Mouse (Mus musculus) left cerebral cortex, adult 9 months (tissue): ENCODE data around the gene Fhod1.

Experiments used
- DNase-seq, 2 experiments: peaks; one replicate each; pipeline ENCODE4 v3.0.0; 2022; ENCODE audit warnings: low spot score in 2 of 2

Gene Fhod1

GRCm38 (mm10) chr8:105347428-105348221 lies at the start of gene Fhod1:
Gene Fhod1 (minus strand): TSS chr8:105347953.
- DNase-seq: peak; percentile 66 to 87

GRCm38 (mm10) chr8:105393915-105394314 lies 46.2 kb upstream of the Fhod1 start:
- DNase-seq: no peak

DNA sequence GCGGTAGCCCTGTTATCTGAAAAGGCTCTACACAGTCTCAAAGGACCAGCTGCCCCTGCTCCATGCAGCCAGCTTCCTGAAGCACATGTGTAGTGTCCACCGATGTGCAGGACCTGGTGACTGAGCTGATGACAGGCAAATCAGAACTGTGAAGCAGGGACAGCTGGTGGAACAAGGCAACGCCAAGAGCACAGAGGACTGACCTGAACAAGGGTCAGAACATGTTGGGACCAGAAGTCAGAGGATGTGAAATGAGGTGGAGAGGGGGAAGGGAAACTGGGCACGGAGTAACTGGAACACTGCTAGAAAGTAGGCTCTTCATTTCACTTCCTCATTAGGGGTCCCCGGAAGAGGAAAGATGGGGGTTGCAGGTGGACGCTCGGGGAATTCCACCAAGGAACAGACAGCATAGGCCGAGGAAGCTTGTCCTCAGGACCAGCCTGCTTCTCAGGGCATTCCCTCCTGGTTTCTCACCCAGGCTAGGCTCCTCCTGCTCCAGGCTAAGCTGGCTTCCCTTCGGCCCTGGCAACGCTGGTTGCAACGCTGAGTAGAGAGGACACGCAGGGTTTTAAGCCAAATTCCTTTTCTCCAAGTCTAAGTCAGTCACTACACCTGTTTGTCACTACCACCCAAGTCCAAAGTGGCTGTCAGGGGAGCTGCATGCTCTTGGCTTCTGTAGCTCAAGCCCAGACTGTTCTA lies 45.5 kb upstream of the Fhod1 start:
- DNase-seq: no peak

GRCm38 (mm10) chr8:105389096-105389495 lies 41.3 kb upstream of the Fhod1 start:
- no peak for DNase-seq

DNA sequence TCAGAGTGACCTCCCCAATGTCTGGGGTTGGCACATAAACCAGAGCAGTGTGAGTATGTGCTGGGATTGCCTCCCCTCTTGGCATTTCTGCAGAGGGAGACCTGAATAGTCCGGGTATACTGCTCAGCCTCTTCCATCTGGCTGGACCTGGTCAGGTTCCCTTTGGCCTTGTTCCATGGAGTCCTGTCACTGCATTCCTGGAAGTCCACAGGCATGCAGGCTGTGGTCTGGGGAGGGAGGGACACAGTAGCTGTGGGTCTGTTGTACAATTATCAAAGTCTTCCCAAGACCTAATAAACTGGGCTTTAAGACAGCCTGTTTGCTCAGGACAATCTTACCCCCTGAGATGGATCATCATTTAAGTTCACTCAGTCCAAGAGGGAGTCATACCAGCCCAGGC lies 39.4 kb upstream of the Fhod1 start:
- DNase-seq: no peak

GRCm38 (mm10) chr8:105384070-105384469 lies 36.3 kb upstream of the Fhod1 start:
- DNase-seq: no peak

DNA sequence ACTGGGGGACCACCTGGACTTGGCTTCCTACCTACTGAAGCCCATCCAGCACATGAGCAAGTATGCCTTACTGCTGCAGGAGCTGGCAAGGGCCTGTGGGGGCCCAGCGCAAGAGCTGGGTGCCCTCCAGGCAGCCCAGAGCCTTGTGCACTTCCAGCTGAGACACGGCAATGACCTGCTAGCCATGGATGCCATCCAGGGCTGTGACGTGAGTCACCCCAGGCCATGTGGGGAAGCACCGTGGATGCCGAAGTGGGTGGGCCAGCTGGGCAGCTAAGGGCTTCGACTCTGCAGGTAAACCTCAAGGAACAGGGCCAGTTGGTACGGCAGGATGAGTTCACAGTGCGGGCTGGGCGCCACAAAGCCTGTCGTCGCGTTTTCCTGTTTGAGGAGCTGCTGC lies 32.6 kb upstream of the Fhod1 start:
- DNase-seq: no peak

- no peak for DNase-seq
Measured at GRCm38 (mm10) chr8:105378673-105379072, 30.9 kb upstream of the Fhod1 start.

GRCm38 (mm10) chr8:105374513-105374966 lies 26.8 kb upstream of the Fhod1 start:
- no peak for DNase-seq

DNA sequence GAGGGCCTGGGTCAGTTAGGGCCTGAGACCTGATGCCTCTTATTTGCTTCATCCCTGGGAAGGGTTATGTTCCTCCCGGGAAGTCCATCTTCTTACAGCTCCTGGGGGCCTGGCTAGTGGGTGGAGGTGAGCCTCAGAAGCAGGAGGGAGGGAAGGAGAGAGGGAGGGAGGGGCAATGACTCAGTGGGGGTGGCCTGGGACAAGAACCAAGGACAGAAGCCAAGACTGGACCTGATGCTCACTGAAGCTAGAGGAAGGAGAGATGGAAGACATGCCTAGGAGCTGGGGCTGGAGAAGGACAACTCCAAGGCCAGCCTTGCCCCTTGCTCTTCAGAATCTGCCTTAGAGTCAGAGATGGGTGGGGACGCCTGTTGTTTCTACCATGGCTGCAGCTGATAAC lies 25.3 kb upstream of the Fhod1 start, which contains the start of gene Plekhg4:
Gene Plekhg4 (plus strand): TSS at position 243 of the 400 bp plus-strand sequence.
- DNase-seq: no peak

GRCm38 (mm10) chr8:105372473-105372872 lies 24.7 kb upstream of the Fhod1 start:
- DNase-seq: no peak

DNA sequence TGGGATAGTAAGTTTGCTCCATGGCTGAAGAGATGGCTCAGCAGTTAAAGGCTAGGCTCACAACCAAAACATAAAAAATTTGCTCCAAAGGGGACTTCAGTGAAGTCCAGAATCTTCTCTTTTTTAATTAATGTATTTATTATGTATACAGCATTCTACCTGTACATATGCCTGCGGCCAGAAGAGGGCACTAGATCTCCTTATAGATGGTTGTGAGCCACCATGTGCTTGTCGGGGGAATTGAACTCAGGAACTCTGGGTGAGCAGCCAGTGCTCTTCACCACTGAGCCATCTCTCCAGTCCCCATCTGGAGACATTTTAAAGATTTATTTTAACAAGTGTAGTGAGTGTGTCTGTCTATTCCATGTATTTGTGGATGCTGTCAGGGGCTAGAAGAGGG lies 19.4 kb upstream of the Fhod1 start:
- DNase-seq: no peak

DNA sequence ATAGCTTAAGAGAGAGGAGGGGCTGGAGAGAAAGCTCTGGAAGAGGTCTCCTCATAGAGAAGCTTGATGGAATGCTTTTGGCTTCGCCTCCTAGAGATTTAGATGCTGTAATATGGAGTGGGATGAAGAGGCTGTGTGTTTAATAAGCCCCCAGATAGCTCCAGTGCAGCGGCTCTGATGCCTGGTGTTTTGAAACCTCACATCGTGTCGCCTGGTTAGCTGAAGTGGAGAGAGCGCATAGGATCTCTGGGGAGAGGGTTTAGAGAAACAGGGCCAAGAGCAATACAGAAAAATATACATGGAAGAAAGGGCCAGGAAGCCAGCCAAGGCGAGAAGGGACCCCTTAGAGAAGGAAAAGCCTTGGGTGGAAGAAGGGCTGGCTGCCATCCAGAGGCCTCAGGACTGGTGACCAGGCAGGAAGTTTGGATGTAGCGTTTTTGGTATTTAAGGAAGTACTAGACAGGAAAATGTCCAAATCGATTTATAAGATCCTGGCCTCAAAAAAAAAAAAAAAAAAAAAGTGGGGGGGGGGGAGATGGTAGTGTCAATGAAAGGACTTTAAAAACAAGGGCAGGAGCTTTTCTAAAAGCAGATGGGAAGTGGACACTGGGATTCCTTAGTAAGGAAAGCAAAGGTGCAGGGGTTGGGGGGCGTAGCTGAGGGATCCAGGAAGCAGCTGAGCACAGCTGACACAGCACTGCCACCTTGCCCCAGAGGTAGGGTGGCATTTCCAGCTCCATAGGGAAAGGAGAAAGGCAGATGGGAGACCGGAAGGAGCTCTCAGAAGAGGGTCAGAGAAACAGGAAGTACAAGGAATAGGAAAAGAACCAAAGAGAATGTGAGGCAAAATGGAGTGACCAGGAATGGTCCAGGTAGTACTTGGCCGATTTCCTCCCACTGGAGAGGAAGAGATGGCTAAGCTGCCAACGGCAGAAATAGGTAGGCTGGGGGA lies 14.3 kb upstream of the Fhod1 start:
- no peak for DNase-seq

GRCm38 (mm10) chr8:105359646-105360045 lies 11.9 kb upstream of the Fhod1 start:
- no peak for DNase-seq

DNA sequence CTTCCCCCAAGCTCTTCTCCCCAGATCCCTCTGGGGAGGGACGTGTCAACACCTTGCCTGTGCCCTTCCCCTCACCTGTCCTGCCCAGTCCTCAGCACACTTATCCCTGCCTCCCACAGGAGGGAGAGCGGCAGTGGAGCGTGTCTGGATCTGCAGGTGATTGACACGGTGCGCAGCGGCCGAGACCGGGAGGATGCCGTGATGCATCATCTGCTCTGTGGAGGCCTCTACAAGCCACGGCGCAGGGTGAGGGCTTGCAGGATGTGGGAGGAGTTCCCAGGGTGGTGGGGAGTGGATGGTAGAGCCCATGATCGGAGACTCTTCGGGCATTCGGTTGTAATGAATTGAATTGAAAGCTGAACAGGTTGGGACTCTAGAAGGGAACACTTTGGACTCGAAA lies 11.5 kb upstream of the Fhod1 start:
- no peak for DNase-seq

GRCm38 (mm10) chr8:105356681-105357080 lies 8.9 kb upstream of the Fhod1 start:
- no peak for DNase-seq

DNA sequence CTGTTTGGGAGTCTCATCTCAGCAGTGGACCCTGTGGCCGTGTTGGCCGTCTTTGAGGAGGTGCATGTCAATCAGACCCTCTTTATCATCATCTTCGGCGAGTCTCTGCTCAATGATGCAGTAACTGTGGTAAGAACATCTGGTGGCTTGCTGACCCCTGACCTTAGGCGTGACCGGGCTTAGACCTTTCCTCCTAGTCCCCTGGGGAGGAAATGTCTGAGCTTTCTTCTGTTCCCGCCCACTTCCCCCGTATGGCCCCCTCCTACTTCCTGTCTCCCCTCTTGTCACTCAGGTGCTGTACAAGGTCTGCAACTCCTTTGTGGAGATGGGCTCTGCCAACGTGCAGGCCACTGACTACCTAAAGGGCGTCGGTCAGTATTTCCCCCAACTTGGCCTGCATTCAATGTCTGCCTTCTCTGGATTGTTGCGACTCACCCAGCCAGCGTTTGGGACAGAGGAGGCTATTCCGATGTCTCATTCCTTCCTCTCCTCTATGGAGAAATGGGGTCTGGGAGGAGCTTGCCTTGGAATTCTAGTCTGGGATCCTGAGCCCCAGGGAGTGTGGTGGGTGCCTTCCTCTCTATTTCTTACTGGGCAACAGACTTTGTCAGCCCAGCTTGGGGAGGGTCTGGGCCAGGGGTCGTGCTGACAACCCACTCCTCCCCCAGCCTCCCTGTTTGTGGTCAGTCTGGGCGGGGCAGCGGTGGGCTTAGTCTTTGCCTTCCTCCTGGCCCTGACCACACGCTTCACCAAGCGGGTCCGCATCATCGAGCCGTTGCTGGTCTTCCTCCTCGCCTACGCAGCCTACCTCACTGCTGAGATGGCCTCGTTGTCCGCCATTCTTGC lies 7.6 kb upstream of the Fhod1 start:
- DNase-seq: no peak

DNA sequence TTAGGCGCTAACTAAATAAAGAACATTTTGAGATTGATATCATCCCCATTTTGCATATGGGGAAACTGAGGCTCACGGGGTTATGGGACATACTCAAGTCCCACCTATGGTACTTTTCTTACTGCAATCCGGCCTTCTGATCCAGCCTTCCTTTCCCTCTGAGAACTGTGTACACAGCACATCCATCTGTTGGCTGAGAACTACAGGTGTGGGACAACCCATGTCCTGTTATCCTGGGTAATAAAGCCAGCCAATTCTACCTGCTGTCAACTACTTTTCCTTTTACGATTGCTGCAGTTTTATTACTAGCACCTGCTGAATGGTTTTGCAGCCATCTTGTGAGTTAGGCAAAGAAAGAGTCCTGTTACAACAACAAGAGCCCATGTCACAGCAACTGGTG lies 6.8 kb upstream of the Fhod1 start:
- no peak for DNase-seq

DNA sequence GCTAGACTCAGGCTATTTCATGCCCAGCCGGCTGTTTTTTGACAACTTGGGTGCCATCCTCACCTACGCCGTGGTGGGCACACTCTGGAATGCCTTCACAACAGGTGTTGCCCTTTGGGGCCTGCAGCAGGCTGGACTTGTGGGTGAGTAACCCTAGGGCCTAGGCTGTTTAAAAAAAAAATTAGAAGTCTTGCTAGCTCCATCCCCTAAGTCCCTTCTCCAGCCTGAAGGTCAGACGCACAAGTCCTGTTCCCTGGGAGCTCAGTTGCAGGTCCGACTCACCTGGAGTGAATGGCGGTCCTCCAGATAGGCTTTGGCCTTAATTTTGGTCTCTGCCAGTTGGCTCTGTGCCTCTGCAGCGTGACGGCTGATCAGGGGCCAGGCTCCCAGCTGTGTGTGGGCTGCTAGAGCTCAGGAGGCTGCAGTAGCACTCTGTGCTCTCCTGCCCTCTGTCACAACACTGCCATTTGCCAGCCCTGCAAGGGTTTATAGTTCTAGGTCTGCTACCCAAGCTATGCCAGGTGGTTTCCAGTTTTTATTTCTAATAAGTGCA lies 5.9 kb upstream of the Fhod1 start:
- no peak for DNase-seq

GRCm38 (mm10) chr8:105350186-105350585 lies 2.4 kb upstream of the Fhod1 start:
- no peak for DNase-seq
